Mouse (Mus musculus) limb, embryonic 14.5 days (tissue): ENCODE measurements around the gene Hbb-bh1. TPM values are rescaled to one million over a fixed set of nuclear protein-coding genes. Genes with fewer than 3 reads are reported as not detected.
"Not testable (repeated sequence)": the region's sequence is repeated elsewhere in the genome, so short reads cannot be mapped to it uniquely, and the experiment has no call there.

Source experiments
- ATAC-seq: fragments of 200-750 bp; cut with Nextera tagmentation; 2 replicates; pipeline ENCODE4 v1.8.0; 2017; ENCODE audit warnings: low read depth, moderate number of reproducible peaks, moderate TSS enrichment; ENCODE audit not compliant: low FRiP score
- DNase-seq: peaks from one replicate; pipeline ENCODE4 v3.0.0-alpha.2; 2015; ENCODE audit warnings: low spot score
- H3K27ac ChIP-seq: fragments of 300-500 bp; sonication (generic); replicated peaks from 2 replicates; pipeline ENCODE4 v1.5.1; 2014; ENCODE audit warnings: low read depth, mild to moderate bottlenecking, low read length, moderate library complexity, mixed read lengths
- H3K27me3 ChIP-seq: fragments of 300-500 bp; sonication (generic); 2 replicates; pipeline ENCODE4 v1.6.1; 2014; ENCODE audit warnings: low read length, mixed read lengths; ENCODE audit not compliant: control insufficient read depth, insufficient read depth
- H3K36me3 ChIP-seq: fragments of 300-500 bp; sonication (generic); 2 replicates; pipeline ENCODE4 v1.6.1; 2014; ENCODE audit warnings: mild to moderate bottlenecking, low read length, moderate library complexity, mixed read lengths; ENCODE audit not compliant: control insufficient read depth, insufficient read depth
- H3K4me1 ChIP-seq: fragments of 300-500 bp; sonication (generic); 2 replicates; pipeline ENCODE4 v1.6.1; 2014; ENCODE audit warnings: antibody characterized with exemption, low read length, mixed read lengths; ENCODE audit not compliant: control insufficient read depth, insufficient read depth
- H3K4me2 ChIP-seq: fragments of 300-500 bp; sonication (generic); replicated peaks from 2 replicates; pipeline ENCODE4 v1.6.1; 2014; ENCODE audit warnings: low read depth, mild to moderate bottlenecking, low read length, moderate library complexity; ENCODE audit not compliant: severe bottlenecking
- H3K4me3 ChIP-seq: fragments of 300-500 bp; sonication (generic); replicated peaks from 2 replicates; pipeline ENCODE4 v1.5.1; 2014; ENCODE audit warnings: low read length
- H3K9ac ChIP-seq: fragments of 300-500 bp; sonication (generic); 2 replicates; pipeline ENCODE4 v1.6.1; 2014; ENCODE audit warnings: mild to moderate bottlenecking, low read depth, low read length, moderate library complexity; ENCODE audit not compliant: severe bottlenecking
- H3K9me3 ChIP-seq: fragments of 300-500 bp; sonication (generic); 2 replicates; pipeline ENCODE4 v1.6.1; 2016; ENCODE audit warnings: low read length; ENCODE audit not compliant: control insufficient read depth
- POLR2A ChIP-seq: fragments of 200-500 bp; IDR thresholded peaks from 2 replicates; pipeline ENCODE4 v1.8.0; 2012; ENCODE audit warnings: inconsistent platforms, mild to moderate bottlenecking, moderate library complexity, borderline replicate concordance; ENCODE audit not compliant: insufficient read depth, insufficient read length; ENCODE audit errors: extremely low read depth
- WGBS: fragments of 180-500 bp; shearing (Covaris S2); extraction: QIAGEN DNeasy Blood & Tissue Kit; methylation state at CpG from one replicate; pipeline ENCODE4 v1.1.7; 2014; 5-methylcytosine and 5-hydroxymethylcytosine counted together
- polyA plus RNA-seq, 2 experiments: library from polyadenylated mRNA; depleted of rRNA in 1 of 2; stranded (reverse) in 1 of 2; unstranded in 1 of 2; fragments of >200 nt; fragmentation: Nextera tagmentation in 1 of 2; extraction: Ambion mirVana in 1 of 2; gene quantifications; 2 replicates each; pipeline versions ENCODE4 v1.2.1 to v1.2.3; 2012 to 2014

Gene Hbb-bh1
- polyA plus RNA-seq, 2 experiments: 8.4 to 12.0 TPM

GRCm38 (mm10) chr7:103844525-103845325 lies 1.8 kb upstream of the Hbb-bh1 start:
- ATAC-seq: no peak
- no peaks in the 10 kb centered on the region for H3K36me3 ChIP-seq
- 35% methylated on average over 1 of the region's 2 CpGs for WGBS
- no peak overlapping the region for H3K27ac ChIP-seq
- H3K27me3 ChIP-seq: no peaks in the 10 kb centered on the region
- no peaks in the 10 kb centered on the region for H3K4me1 ChIP-seq
- no peak overlapping the region for H3K4me3 ChIP-seq
- no peak overlapping the region for H3K9ac ChIP-seq
- no peak for TF ChIP-seq POLR2A
- no peaks in the 10 kb centered on the region for H3K9me3 ChIP-seq
- no peak for DNase-seq
- no peak overlapping the region for H3K4me2 ChIP-seq

DNA sequence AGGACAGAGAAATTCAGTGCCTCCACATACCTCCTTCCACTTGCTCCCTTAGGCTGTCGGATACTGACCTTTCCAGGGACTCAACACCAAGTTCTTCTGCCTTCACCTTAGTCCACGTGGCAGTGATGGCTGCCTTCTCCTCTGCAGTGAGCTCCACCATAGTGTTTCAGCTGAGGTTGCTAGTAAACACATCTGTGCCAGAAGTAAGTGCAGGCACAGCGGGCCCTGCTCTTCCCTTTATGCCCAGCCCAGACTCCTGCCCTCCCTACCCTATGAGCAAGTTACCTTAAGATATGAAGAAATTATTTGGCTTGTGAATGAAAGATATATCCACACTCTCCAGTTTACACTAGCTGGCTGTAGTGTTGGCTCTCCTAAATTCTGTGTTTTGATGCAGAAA lies 2.7 kb downstream of the Hbb-bh1 start, which contains the start of gene Hbb-bh2:
Hbb-bh2 (minus strand) TSS at position 253 of the 400 bp plus-strand sequence.
- no peak for ATAC-seq
- TF ChIP-seq POLR2A: no peak
- Histone ChIP-seq H3K4me2 (no peak within 1 kb of the TSS), H3K4me1 (no peaks in the 10 kb centered on the region), H3K9ac (no peak within 1 kb of the TSS), H3K4me3 (no peak within 1 kb of the TSS), H3K27ac (no peak within 1 kb of the TSS), H3K9me3 (no peaks in the 10 kb centered on the region), H3K36me3 (no peaks in the 10 kb centered on the region), H3K27me3 (no peaks in the 10 kb centered on the region)
- 77% methylated on average over 3 of the region's 3 CpGs for WGBS
- no peak for DNase-seq

GRCm38 (mm10) chr7:103827808-103828207 lies 15.2 kb downstream of the Hbb-bh1 start, which contains the start of gene Hbb-bs:
Gene Hbb-bs, minus strand, starts transcription at chr7:103828096.
- 90% methylated on average over 4 of the region's 4 CpGs for WGBS
- H3K9me3 ChIP-seq: no peaks in the 10 kb centered on the region
- no peak within 1 kb of the TSS for H3K27ac ChIP-seq
- ATAC-seq (no peak), DNase-seq (no peak)
- no peaks in the 10 kb centered on the region for H3K36me3 ChIP-seq
- no peaks in the 10 kb centered on the region for H3K4me1 ChIP-seq
- H3K27me3 ChIP-seq: no peaks in the 10 kb centered on the region
- H3K4me2 ChIP-seq: no peak within 1 kb of the TSS
- H3K4me3 ChIP-seq: no peak within 1 kb of the TSS
- no peak within 1 kb of the TSS for H3K9ac ChIP-seq
- no peak for TF ChIP-seq POLR2A

DNA sequence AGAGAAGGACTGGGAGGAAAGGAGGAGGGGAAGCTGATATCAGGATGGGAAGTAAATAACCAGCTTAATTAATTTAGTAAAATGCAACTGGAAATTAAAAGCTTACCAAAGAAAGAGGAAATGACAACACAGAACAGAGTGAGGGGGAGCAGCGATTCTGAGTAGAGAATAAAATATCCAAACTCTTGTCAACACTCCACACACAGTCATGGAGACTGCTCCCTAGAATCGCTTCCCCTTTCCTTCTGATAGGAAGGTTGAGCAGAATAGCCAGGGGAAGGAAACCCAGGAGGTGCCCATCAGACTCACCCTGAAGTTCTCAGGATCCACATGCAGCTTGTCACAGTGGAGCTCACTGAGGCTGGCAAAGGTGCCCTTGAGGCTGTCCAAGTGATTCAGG lies 15.8 kb downstream of the Hbb-bh1 start:
- not testable (repeated sequence) for ATAC-seq, H3K4me2 ChIP-seq, H3K27ac ChIP-seq, H3K36me3 ChIP-seq, H3K27me3 ChIP-seq, DNase-seq, H3K9ac ChIP-seq, H3K4me1 ChIP-seq, H3K9me3 ChIP-seq, H3K4me3 ChIP-seq
- WGBS: no CpG with 5 or more reads among the region's 2 CpGs

GRCm38 (mm10) chr7:103826255-103826887 lies 16.6 kb downstream of the Hbb-bh1 start:
- TF ChIP-seq POLR2A: no peak
- Histone ChIP-seq H3K27ac (no peak overlapping the region), H3K9me3 (no peaks in the 10 kb centered on the region), H3K9ac (no peak overlapping the region), H3K4me2 (no peak overlapping the region), H3K36me3 (no peaks in the 10 kb centered on the region), H3K27me3 (no peaks in the 10 kb centered on the region), H3K4me3 (no peak overlapping the region), H3K4me1 (no peaks in the 10 kb centered on the region)
- ATAC-seq (no peak), DNase-seq (no peak)
- WGBS: 74% methylated on average over 3 of the region's 3 CpGs
